Mouse (Mus musculus) frontal cortex, postnatal 36 days (tissue): ENCODE results near the gene Pid1.

ENCODE experiments used
- DNase-seq, 2 experiments: peaks; one replicate each; pipeline ENCODE4 v3.0.0; 2022; ENCODE audit warnings: low spot score in 2 of 2

Pid1 gene

GRCm38 (mm10) chr1:84363967-84364366 lies at the start of gene Pid1:
Gene Pid1, minus strand, starts transcription at chr1:84364180.
- no peak for DNase-seq

GRCm38 (mm10) chr1:84409514-84409913 lies 45.5 kb upstream of the Pid1 start:
- no peak for DNase-seq

DNA sequence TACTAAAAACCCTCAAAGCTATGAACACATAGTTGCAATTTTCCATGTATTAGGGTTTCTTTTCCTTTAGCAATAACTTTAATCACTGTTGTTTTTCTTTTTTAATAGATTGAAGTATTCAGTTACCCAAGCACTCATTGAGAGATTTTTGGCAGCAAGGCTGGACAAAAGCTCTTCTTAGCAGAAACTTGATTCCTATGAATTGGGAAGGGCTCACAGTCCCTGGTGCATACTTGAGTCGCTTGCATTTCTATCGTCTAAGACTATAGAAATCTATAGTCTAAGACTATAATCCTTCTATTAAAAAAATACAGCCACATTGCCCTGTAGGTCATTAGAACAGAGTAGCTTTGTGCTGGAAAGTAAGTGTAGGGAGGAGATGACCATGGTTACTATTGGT lies 44.9 kb upstream of the Pid1 start:
- no peak for DNase-seq

- DNase-seq: no peak
Observed at GRCm38 (mm10) chr1:84406891-84407290, 42.9 kb upstream of the Pid1 start.

DNA sequence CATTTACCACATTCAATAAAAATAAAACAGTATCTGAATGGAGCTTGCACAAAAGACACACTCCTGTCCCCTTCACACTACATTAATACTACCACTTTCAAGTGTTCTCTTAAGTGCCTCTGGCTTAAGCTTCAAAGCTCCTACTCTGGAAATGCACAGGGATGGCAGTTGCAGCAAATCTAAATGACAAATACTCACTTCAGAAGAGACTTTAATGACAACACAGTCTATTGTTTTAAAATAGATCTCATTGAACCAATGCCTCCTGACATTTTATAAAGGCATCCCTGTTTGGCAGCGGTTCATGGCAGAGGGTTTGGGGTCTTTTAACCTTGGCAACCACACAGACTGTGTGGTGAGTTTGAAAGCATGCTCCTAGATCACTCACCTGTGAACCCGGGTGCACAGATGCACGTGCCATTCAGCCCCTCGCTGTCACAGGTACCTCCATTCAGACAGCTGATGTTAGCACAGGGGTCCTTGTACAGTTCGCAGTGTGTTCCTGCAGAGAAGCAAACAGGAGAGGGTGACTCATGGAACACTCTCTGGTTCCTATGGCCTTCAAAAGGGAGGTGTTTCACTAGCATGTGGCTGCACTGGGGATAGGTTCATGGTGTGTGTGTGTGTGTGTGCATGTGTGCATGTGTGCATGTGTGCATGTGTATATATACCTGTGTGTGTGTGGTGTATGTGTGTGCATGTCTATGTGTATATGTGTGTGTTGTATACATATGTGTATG lies 41.7 kb upstream of the Pid1 start:
- no peak for DNase-seq

DNA sequence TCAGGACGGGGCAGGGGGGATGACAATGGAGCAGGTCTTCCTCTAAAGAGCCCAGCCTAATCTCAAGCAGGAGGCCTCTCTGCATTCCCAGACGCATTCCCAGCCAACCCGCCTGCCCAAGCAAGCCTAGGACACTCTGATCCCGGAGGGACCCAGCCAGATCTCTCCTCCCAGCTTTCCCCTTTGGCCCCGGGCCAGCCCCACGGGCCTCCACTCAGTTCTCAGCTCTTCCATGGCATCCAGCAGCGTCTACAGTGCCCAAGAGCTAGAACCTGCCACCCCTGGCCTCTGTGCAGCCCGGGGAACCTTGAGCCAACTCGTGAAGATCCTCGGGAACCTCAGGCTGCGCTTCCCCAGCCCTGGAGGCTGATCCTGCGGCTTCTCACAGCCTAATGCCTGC lies 40.9 kb upstream of the Pid1 start:
- DNase-seq: no peak

GRCm38 (mm10) chr1:84402154-84402553 lies 38.2 kb upstream of the Pid1 start:
- DNase-seq: no peak

DNA sequence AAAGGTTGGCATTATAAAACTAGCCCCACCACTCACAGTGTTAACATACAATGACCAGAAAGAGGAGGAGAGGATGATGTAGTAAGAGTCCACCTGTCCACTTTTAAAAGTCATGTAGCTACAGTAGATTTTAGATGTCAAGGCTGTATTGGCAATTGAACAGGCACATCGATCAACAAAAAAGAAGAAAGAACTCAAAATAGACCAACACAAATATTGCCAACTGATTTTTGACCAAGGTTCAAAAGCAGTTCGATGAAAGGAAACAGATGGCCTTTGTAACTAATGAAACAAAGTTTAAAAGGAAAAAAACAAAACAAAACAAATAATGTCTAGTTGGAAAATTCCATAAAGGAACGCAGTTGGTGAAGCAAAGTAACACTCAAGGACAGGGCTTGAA lies 35.7 kb upstream of the Pid1 start:
- DNase-seq: no peak

DNA sequence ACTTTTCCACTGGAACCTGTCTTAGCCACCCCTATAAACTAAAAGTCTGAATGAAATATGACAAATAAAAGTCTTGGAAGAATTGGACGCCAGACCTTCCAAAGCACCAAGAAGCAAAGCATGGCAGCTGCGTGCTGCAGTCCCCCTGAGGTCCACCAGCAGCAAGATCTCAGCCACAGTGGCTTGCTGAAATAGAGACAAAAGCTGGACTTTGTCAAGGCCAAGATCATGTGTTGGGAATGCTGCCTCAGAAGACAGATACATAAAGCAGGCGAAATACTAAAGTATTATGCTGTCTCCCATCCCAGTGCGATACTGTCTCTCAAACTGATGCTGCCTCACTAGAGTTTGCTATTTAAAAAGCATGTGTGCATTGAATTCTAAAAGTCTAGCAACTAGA lies 35.1 kb upstream of the Pid1 start:
- DNase-seq: no peak

DNA sequence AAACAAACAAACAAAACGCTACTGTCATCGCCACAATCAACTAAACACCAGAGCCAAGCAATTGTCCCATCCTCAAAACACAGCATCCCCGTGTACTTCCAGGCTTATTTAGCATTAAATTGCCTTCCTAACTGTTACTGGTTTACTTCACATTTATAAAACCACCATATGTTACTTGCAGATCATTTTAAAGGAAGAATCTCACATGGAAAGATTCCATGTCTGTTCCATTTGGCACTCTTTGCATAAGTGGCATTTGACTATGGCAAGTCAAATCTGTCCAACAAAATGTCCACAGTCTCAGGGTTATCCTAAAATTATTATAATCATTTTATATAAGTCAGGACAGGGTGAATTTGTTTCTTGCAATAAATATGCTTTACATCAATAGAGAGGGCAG lies 32.8 kb upstream of the Pid1 start:
- no peak for DNase-seq

DNA sequence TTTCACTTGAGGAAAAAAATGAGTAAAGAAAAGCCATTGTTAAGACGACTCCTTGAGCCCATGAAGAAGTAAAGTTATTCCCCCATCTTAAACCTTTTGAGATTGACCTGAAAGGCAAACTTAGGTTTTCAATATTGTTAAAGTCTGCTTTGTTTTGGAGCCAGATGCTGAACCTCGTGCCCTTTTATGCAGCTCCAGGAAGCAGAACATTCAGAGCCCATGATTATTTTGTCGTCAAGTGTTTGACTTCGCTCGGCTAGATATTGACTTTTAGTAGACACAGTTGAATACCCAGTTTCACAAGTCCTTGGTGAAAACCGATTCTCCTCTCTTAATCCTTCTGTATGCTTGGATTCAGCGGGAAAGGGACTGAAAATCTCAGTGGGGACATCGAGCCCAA lies 31.9 kb upstream of the Pid1 start:
- DNase-seq: no peak

DNA sequence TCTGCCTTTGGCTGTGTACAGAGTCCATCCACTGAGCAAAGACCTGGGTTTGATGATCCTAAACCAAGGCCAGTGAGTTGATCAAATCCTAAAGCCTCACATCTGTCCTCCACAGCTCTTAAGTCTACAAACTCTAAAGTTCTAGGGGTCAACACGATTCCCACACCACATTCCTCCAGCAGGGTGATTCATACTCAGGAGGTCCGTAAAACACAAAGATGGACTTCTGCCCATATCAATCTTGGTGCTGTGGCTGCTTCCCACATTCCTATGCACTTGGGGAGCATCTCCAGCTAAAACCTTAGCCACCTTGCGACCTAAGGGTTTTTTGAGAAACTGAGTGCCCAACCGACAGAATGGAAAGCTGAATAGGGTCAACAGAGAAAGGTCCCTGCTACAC lies 27.0 kb upstream of the Pid1 start:
- no peak for DNase-seq

DNA sequence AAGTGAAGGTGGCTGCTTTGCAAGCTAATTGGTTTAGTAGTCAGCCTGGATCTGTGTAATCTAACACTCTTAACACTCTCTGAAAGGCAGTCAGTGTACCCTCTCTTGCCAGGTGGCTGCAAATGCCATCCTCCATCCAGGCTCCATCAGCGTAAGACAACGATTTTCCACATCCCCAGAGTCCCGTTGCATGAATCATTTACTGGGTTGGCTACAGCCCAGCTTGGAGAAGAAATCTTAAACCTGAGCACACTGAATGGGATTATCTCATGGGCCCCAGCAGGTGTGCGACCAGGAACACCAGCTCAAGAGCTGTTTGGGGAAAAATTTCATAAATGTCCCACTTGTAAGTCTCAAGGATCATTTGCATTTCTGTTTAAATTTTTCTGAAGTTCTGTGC lies 23.6 kb upstream of the Pid1 start:
- no peak for DNase-seq

- DNase-seq: no peak
Observed at GRCm38 (mm10) chr1:84386481-84387146, 22.6 kb upstream of the Pid1 start.

GRCm38 (mm10) chr1:84382709-84383108 lies 18.7 kb upstream of the Pid1 start:
- no peak for DNase-seq

DNA sequence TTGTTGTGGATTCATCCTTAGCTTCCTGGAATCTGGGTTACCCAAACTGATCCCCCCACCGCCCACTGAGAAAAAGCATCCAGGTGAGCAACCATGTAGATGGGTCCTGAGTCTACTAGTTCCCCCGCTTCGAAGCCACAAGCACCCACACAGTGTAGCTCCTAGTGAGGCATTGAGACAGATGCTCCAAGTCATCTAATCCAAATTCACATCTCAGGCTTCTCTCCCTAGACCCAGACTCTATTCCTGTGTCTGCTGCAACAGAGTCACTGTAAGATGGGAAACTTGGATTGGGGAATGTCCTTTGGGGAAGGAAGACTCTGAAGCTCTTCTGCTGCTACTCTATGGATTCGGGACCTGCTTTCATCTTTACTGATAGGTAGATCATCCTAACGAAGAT lies 18.1 kb upstream of the Pid1 start:
- no peak for DNase-seq

DNA sequence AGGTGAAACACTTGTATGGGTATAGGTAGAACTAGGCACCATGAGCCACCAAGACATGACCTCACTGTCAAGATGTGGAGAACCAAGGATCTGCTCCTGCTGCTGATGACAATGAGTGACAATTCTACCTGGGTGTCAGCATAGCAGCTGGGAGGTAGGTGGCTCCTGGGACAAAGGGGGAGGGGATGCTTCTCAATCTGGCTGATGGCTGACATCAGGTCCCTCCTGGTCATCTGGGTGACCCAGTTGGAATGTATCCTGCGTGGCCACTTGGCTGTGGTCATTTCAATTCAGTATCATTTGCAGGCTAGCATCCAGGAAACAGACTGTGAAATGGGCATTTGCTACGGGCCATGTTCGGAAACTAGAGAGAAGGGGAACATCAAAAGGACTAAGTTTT lies 16.9 kb upstream of the Pid1 start:
- DNase-seq: no peak

- DNase-seq: no peak
Observed at GRCm38 (mm10) chr1:84367733-84368132, 3.8 kb upstream of the Pid1 start.

DNA sequence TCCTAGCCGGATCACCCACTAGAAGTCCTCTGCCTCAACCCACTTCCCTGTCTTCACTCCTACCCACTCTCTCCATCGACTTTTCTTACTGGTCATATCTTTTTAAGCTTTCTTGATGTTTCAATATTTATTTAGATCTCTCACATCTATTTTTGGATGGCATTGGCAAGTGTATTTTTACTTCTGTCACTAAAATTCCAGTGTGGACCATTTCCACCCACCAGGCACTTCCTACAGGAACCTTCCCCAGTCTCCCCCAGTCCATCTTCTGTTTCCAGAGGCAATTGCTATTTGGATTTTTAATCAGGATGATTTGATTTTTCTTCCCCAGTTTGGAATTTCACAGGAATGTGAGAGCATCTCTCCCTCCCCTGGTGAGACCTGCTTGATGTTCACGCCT lies 2.6 kb upstream of the Pid1 start:
- no peak for DNase-seq

DNA sequence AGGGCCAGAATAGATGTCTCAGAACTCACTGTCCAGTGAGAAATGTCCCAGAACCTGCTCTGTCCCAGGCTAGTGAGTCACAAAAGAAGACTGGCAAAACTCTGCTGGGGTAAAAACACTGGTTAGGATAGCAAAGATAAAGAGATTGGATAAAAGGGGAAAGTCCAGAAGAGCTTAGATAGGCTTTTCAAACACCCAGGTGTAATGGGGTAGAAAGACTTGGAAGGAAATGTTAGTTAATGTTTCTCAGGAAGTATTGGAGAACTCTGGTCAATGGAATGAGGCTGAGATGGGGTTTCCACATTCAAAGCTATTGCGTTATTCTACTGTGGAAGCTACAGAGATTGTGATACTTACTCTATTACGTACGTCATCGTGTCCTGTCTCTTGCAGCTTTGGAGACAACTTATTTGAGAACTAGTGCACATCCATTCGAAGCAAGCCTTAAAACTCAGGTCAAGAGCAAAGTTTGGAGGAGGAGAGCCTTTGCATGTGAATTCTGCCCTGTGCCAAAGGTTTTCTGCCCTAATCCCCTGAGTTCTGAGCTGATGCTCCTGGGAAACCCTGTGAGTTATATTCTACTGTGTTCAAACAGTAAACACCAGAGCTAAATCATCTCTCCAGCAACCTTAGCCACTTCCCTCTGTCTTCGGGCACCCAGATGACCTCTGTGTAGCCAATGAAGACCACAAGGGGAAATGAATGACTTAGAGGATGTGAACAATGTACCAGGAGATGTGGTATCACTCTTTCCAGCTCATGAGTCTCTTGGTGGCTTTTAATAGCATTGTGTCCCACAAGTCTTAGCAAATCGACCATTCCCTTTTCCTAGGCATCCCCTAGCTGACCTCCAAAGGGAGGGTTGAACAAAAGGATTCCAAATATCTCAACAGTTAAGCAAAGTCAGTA lies 1.0 kb downstream of the Pid1 start:
- no peak for DNase-seq

DNA sequence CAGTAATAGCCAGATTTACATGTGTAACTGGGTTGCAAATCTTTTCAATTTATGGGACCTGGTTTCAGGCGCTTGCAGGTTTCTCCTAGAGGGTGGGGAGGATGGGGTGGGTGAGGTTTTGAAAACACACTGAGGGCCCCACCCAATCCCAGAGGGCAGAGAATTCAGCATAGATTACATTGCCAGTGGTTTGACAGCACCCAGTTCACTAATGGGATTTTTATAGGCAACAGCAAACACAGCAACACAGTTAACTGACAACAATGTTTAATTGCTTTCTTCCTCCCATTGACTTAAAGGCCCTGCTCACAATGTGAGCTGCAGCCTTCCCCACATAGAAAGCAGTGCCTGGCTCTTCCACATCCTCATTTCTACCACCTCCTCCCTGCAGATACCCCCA lies 1.8 kb downstream of the Pid1 start:
- no peak for DNase-seq

- no peak for DNase-seq
Observed at GRCm38 (mm10) chr1:84361389-84361788, 2.6 kb downstream of the Pid1 start.
